Mouse (Mus musculus) gastrocnemius, postnatal 4 days (tissue): ENCODE data around the gene Pithd1. TPM values are rescaled to one million over a fixed set of nuclear protein-coding genes. Genes with fewer than 3 reads are reported as not detected.

Experiments
- DNase-seq, 2 experiments: peaks; one replicate each; pipeline ENCODE4 v3.0.0; 2021 to 2022; ENCODE audit warnings: low spot score in 2 of 2, mixed read lengths in 2 of 2
- long read RNA-seq, 2 experiments: library from polyadenylated mRNA; stranded (forward); transcript quantifications; one replicate each; pipeline ENCODE4 v2.0.0; 2021
- total RNA-seq, 2 experiments: library from RNA; stranded (reverse); gene quantifications; 2 replicates each; pipeline ENCODE4 v1.2.3; 2021

Pithd1 gene
- total RNA-seq, result 10 to 100 TPM; 23.6 to 26.2 TPM
- long read RNA-seq, experiment 1, transcript Pithd1-201 (6 exons, 1,700 nt), result major isoform, 52 of 58 reads
- long read RNA-seq, experiment 1, partial matches to known transcripts, result 2 of 58 reads
- long read RNA-seq, experiment 1, other reads (novel, unspliced or antisense), result 3 of 58 reads
- long read RNA-seq, experiment 2, transcript Pithd1-201 (6 exons, 1,700 nt), result major isoform, 41 of 43 reads
- long read RNA-seq, experiment 2, partial matches to known transcripts, result 2 of 43 reads
- long read RNA-seq, experiment 2, other reads (novel, unspliced or antisense), result 0 of 43 reads

DNA sequence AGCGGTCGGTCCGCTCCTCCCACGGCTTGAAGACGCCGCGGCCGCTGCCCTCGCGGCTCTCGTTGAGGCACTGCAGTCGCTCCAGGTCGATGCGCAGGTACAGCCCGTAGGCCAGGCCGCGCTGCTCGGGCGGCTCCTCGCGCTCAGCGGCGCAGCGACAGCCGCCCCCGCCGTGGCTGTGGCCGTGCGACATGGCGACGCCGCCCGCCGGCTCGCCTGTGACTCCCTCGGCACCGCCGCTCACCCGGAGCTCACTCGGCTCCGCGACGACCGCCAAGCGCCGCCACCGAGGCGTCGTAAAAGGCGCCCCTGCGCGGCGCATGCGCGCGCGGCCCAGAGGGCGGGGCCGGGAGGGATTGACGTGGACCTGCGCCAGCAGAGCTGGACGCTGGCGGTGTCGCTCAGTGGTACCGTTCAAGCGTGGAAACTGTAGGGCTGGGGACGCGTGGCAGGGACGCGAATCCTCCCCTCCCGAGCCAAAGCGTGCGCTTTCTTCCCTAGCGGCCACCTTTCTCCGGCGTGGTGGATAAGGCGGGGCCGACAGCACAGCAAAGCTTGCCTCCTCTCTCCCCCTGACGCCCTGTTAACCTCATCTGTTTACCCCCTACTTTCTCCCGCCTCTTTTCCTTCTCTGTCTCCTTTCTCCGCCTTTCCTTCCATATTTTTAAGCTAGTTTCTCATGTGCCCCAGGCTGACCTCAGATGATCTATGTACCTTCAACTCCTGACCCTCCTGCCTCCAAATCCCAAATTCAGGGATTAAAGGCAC lies at the start of gene Pithd1:
Gene Pithd1, minus strand, starts transcription at position 322 of the 768 bp plus-strand sequence.
- DNase-seq, result peak; percentile 91 to 93

DNA sequence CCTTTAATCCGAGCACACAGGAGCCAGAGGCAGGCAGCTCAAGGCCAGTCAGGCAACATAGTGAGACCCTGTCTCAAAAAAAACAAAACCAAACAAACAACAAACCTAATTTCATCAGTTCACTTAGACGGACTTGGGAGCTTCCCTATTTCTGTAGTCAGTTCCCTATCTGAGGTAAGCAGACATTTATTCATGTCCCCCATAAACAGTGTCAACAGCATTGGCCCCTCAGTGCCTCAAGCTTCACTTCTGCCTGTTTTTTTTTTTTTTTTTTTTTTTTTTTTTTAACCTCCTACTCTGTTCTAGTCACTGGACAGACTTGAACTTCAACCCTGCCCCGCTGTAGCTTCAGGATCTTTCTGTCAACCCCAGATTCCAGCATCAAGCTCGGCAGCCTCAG lies 48.0 kb upstream of the Pithd1 start:
- DNase-seq, result no peak

DNA sequence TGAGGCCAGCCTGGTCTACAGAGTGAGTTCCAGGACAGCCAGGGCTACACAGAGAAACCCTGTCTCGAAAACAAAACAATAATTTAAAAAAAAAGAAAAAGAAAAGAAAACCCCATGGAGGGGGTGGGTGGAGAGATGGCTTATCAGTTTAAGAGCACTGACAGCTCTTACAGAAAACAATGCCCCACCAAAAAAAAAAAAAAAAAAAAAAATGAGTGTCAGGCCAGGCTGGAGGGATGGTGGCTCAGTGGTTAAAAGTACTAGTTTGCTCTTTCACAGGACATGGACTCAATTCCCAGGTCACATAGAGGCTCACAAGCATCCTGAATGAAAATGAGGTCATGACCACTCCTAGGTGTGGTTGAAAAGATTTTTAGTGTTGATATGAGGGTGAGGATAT lies 46.2 kb upstream of the Pithd1 start:
- no peak for DNase-seq

DNA sequence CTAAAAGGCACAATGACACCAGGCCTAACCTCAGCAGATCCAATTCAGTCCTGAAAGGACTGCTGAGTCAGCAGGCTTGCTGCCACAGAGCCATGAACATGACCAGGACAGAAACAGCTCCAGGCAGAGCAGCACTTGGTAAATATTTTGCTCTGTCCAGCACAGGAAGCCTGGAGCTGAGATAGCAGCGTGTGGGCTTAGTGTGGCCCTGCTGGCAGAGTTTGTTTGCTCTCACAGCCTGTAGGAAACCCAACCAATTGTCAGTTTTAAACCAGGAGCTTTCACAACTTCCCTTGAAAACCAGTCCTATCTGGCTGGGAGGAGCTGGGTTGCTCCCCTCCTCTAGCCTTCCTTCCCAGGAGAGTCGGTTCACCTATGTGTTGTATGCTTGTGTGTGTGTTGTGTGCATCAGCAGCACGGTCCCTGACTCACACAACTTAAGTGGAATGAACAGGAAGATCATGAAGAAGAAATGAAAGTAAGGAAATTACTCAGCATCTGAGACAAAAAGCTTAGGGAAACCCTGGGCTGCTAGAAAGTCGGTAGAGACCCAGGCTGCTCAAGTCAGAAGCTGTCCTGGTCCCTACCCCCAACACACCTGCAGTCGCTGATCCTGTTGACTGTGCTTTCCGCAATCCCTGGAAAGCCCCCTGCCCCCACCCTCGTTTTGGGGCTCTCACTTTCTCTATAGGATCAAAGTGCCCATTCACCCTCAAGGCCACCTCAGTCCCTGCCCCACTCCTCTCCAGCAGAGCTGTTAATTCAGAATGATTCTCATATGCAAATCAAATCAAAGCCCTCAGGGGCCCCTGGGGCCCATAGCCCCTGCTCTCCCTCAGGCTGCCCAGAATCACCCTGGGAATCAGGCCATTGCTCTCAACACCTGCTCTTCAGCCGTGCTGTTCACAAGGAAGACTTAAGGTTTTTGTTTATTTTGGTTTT lies 44.2 kb upstream of the Pithd1 start:
- no peak for DNase-seq

DNA sequence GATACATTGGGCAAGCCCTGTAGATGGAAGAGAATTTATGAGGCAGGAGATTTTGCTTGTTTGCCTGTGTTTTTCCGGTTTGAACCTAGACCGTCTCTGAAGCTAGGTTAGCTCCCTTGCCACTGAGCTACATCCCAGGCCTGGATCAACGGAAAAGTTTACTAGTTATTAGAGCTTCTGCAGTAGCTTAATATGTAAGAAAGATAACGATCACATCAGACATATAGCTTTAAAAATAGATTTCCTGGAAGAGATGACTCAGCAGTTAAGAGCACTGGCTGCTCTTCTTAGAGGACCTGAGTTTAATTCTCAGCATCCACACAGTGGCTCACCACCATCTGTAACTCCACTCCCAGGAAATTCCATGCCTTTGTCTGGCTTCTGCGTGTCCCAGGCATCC lies 41.6 kb upstream of the Pithd1 start:
- no peak for DNase-seq

DNA sequence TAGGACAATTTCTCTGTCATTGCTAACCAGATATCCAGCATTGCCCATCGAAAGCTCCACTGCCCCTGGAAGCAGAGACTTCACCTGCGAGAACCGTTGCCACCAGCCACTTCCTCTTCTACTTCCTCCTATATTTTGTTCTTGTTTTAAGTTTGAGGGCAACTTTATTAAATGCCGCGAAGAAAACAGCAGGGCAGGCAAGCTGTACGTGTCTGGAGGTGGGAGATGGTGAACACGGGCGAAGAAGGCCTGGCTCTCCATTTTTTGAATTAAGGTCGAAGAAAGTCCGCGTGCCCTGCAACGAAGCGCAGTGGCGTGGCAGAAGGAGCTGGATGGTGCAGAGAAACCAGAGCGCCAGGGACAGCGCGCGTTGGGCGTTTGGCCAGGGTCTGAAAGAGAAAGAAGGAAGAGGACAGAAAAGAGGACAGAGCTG lies 41.1 kb upstream of the Pithd1 start:
- DNase-seq, result no peak

DNA sequence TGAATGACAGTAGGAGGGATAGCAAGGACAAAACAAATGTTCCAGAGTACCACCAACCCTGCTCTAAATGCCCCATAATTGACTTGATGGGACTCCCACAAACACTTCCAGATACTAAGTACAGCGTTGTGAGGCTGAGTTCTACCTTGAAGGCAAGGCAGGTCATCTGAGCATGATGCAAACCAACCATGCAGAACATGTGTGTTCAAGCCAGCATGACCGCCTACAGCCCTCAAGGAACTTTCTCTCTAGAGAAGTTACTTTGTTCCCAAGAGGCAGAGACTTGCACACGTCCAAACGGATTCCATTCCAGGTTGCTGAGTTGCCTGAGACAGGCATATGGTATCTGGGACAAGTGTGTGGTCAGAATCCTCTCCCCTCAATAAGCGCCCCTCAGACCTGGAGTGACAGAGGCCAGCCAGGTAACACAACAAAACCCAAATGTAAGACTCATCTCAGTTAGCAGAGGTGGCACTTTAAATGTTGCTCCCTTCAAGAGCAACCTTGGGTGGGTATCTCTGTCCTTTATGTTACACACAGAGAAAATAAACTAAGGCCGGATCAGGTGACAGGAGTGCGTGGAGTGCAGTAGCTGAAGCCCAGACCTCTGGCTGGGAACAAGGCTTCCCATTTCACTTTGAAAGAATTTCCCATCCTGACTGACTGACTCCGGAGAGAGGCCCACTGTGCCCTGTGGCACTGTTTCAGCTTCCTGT lies 40.5 kb upstream of the Pithd1 start:
- no peak for DNase-seq

DNA sequence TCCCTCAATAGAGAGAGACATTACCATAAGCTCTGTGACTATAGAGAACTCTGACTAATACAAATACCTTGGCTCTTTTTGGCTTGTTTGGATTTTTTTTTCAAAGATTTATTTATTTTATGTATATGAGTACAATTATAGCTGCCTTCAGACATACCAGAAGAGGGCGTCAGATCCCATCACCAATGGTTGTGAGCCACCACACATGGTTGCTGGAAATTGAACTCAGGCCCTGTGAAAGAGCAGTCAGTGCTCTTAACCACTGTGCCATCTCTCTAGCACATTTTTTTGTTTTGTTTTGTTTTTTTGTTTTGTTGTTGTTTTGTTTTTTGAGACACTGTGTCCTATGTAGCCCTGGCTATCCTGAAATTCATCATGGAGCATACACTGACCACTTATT lies 38.3 kb upstream of the Pithd1 start:
- no peak for DNase-seq

DNA sequence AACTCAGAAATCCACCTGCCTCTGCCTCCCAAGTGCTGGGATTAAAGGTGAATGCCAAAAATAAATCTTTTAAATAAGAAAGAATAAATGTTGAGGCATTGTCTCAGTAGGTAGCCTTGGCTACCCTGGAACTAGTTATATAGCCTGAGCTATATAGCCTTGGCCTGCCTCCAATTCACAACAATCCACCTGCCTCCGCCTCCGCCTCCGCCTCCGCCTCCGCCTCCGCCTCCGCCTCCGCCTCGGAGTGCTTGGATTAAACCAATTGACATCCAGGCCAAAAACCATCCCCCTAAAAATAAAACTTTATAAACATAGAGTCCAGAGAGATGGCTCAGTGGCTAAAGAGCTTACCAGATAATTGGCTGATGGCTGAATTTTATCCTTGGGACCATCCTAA lies 35.9 kb upstream of the Pithd1 start:
- DNase-seq, result peak in 1 of 2 experiments; percentile 27

DNA sequence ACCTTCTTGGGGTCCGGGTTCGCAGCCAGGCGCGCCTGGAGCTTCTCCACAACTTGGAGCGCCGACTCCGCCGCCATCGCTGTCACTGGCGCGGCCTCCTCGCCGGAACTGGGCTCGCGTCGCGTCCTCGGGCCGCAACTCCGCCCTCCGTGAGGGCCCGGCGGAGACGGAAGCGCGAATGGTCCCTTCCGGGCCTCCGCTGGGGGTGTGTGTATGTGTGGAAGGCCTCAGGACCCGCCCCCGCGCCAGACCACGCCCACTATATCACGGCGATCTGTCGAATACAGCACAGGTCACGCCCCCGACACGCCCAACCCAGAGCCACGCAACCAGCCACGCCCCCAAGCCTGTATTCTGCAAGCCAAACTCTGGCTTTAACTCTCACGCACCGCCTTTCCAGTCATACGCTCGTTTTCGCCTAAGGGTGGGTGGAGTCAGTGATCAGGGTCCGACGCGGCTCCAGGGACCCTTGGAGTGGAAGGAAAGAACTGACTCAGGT lies 34.5 kb upstream of the Pithd1 start, which contains the start of gene Eloa:
Gene Eloa, minus strand, starts transcription at position 215 of the 499 bp plus-strand sequence.
- DNase-seq, result peak; percentile 99 to 100

DNA sequence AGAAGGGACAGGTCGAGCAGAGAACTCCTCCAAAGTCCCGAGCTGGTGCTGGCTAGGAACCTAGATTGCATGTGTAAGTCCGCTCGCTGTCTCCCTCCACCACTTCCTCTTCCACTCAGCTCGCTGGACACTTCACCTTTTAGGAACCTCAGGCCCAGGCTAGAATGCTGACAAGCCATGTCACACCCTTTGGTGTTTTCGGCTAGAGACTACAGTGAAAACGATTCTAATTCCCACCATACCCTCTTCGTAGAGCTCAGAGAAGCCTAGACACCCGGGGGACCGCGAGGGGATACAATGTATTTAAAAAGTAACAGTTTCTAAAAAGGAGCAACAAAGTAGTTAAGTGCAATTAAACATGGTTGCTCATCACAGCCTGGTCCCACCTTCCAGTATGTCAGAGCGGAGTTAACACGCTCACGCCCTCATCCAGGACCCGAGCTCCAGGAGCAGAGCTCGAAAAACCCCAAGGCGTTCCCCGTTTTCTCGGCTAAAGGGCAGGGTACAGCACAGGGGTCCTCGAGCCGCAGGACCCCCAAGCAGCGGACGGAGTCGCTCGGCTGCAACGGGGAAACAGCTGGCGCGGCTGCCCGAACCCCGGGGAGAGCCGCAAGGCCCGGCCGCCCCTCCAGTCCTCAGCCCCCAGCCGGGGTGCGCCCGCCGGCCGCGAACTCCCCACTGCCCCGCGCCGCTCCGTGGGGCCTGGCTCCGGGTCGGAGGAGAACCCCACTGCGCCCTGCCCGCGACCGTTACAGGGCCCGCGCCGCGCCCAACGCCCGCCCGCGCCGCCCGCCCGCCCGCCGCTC lies 33.9 kb upstream of the Pithd1 start:
- no peak for DNase-seq

DNA sequence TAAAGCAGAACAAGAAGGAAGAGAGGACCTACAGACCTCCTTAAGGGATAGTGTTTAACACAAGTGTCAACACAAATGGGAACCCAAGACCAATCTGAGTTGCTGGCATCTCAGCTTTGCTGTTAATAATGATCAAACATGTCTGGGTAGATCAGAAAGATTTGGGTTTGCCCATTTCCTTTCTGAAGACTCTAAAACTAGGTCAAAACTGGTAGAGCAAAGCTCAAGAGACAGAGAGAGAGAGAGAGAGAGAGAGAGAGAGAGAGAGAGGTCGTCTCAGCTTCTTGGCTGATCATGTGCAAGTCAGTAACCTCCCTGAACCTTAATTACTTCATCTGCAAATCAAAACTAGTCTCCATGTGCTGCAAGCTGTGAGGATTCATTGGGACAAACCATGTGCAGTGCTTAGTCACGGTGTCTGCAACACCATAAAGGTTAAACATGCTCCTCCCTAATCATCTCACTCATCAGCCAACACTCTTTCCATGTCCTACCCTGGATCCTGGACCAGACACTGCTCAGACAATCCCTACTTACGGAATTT lies 29.1 kb upstream of the Pithd1 start:
- DNase-seq, result no peak

DNA sequence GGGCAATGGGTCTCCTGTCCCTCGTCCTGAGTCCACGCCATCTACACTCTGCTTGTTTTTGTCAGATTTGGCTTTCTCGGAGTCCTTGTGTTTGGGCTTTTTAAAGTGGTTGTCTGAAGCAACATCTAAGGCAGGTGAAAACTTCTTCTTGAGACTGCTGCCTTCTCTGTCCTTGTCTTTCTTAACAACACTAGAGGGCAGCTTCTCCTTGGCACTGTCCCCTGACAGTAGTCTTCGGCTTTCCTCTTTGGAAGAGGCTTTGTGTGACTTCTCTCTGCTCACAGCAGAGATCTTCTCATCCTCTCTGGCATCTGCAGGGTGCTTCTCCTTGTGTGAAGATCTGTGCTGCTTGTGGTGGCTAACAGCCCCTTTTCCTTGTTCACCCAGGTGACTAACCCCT lies 23.5 kb upstream of the Pithd1 start:
- DNase-seq, result no peak

DNA sequence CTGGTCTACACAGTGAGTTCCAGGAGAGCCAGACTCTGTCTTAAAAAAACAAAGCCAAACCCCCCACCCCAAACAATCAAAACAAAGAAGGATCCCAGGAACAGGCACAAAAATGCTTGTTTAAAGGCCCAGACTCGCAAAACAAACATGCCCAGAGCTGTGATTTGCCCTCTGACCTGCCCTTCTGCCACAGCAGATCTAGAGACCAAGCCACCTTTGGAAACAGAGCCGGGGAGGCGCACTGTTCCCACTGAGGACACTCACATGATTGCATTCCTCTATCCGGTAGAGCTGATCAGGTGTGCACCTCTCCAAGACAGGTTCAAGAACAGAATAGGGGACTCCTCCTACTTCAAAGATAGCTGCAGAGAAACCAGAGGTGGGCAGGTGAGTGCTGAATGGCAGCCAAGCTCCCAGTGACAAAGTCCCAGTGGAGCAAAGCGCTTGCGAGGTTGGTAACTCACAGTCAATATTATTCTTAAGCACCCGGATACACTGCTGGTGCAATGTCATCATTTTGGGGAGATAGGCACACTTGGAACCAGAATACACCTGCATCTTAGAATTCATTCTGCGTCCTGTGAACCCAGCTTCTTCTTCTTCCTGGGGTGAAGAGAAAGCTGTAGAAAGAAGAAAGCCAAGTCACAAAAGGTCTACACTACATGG lies 21.9 kb upstream of the Pithd1 start:
- DNase-seq, result no peak

DNA sequence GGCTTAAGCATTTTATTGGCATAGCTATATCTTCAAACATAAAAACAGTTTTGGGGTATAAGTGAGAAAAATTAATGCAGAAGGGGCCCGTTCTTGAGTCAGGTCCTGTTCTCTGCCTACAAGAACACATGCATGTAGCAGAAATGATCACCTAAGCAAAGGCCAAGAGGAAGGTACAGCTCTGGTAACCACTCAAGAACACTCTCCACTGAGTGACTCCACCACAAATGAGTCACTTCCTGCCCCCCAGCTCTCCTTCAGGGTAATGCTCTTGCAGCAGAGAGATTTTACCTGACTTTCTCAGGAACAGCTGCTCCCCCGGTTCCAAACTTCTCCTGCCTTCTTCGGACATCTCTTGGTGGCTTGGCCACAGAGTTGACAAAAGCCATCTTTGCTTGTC lies 19.8 kb upstream of the Pithd1 start:
- no peak for DNase-seq

DNA sequence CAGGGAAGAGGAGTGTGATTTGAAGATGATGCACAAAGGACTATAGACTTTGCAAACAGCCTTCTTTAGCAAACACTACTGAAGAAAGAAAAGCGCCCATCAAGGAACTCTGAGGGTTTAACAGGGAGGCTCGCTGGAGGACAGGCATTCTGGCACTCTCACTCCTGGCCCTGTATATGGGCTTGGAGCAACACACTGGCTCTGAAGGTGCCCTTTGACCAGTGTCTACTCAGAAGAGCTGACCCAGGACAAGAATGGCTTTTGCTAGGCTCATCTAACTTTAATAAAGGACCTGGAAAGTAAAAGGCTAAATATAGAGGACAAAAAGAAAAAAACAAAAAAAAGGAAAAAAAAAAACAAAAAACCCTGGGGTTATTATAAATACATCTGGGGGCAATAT lies 17.9 kb upstream of the Pithd1 start:
- DNase-seq, result no peak

DNA sequence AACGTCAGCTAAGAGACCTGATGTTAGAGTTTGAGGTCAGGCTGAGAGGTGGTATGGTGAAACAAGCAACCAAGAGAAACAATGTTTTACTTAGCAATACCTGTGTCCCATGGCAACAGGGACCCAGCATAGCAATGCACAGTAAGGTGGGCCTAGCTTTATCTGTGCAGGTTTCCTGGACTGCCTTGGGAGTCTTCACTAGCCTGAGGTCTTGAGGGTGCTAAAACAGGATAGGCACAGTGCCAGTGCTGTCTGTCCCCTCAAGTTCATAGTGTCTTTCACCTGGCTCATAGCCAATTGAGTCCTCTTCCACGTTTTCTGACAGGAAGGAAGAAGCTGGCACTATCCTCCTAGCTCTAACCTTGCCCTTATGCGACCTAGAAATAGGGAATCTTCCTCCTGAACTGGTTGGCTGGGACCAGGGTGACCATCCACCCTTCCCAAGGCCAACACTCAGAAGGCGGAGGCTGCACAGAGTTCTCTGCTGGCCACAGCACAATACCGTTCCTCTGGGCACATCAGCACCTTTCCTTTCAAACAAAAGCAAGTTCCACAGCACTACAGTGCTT lies 17.1 kb upstream of the Pithd1 start:
- DNase-seq, result no peak

DNA sequence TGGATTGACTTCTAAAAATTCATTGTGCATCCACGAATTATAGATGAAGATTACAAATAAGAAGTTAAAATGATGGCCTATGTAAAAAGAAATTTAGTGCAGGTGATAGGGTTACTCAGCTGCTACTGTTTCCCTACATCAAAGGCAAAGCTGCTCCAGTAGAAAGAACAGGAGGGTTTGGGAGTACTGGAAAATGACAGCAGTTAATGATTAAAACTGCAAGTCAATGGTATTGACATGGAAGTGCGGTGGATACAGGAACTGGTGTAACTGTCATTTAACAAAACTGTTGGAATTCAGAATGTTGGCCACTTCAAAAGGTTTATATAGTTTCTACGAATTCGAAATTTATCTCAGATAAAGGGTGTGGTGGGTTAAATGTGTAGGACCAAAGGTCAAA lies 8.1 kb upstream of the Pithd1 start:
- DNase-seq, result no peak

DNA sequence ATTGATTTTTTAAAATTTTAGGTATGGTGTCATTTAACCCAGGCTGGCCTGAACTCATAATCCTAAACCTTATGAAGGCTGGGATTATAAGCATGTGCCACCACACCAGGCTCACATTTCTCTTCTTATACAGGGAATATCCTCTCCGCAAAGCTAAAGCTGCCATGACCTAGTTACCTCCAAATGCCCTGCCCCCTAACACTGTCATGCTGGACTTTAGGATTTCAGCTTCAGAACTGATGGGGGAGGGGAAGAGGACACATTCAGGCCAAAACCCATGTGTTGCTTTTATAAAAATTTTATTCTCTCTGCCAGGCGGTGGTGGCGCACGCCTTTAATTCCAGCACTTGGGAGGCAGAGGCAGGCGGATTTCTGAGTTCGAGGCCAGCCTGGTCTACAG lies 6.9 kb upstream of the Pithd1 start:
- DNase-seq, result no peak
